Mouse (Mus musculus) hindlimb bud, embryonic 11.5 days (tissue): Measurements from ENCODE around the gene Mettl9.
A peak's percentile ranks its signal among the peaks of the same experiment; 100 is the strongest.
"Not testable (repeated sequence)": the region's sequence is repeated elsewhere in the genome, so short reads cannot be mapped to it uniquely, and the experiment has no call there.

Experiments used
- DNase-seq: peaks from one replicate; pipeline ENCODE4 v3.0.0-alpha.2; 2012; ENCODE audit warnings: low read depth, low spot score; ENCODE audit errors: extremely low spot score

Mettl9 gene

DNA sequence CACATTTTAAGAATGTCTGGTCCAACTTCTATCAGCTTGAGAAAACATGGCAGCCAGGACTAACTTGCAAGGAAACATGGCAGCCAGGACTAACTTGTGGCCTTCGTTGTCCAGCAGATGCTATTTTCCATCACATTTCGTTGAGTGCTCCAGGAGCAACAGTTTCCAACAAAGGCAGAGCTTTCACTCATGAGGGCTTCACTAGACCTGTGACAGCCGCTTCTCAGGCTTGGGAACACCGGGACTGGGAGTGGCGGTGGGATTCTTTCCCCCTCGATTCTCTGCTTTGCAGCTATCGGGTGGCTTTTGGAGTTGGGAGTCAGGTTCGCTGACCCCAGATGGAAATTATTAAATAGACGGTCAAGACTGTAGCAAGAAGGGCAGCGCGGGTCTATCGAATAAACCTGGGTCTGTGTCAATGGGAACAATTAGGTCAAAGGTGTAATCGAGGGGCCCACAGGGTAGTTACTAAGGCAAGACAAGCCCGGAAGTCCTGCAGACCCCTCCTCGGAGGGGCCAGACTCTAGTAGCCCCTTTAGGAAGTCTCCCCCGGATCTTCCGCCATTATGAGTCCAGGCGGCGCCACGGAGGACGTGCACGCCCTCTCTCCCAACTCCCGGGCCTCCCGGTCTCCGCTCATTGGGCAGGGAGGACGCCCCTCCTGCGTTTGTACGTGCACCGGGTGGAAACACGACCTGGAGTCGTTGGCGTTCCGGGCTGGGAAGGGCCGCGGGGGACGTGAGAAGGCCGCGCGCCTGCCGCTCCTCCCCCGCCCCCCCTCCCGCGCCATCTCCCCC is at the start of gene Mettl9:
Gene Mettl9, plus strand, starts transcription at position 590 of the 797 bp plus-strand sequence.
- peak; percentile 82 for DNase-seq

GRCm38 (mm10) chr7:120991191-120991590 is 43.1 kb upstream of the Mettl9 start:
- no peak for DNase-seq

DNA sequence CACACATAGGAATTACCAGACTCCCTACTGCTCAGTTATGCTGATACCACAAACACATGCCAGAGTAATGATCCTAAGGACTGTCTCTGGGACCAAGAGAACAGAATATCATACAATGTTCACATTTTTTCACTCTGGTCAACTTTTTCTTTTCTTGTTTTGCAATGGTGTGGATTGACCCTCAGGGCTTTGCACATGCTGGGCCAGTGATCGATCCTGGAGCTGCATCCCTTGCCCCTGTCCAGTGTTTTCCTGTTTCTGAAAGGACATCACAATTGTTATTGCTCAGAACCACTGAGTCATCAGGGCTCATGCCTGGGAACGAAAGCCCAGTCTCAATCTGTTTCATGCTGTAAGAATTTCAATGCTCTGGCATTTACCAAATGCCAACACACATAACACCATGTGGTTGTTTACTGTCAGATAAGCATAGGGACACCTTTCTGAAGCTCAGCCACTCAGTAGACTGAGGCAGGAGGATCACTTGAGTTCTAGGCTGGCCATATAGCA is 35.2 kb upstream of the Mettl9 start:
- DNase-seq, result no peak

GRCm38 (mm10) chr7:121000065-121000822 is 34.0 kb upstream of the Mettl9 start:
- DNase-seq, result no peak

- DNase-seq, result no peak
Observed at GRCm38 (mm10) chr7:121001879-121002278, 32.4 kb upstream of the Mettl9 start.

DNA sequence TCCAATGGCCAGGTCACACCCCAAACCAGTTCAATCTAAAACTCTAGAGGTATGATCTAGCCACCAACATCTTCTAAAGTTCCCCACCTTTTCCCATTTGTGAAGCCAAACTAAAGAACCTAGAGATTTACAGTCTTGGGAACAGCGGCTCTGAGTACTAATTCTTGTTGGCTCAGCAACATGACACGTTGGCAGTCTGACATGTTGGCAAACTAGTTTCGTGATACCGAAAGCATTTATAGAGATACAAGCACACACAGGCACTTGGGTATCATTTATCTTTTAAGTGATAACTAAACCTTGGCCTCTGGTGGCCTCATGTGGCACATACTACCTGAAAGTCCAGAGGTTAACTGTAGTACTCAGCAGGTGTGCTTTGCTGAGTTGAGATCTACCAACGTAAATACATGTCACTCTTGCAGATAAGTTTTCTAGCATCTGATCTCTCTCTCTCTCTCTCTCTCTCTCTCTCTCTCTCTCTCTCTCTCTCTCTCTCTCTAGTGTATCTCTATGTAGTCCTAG is 31.8 kb upstream of the Mettl9 start:
- DNase-seq, result no peak

GRCm38 (mm10) chr7:121003793-121004418 is 30.3 kb upstream of the Mettl9 start:
- DNase-seq, result no peak

GRCm38 (mm10) chr7:121011794-121012689 is 22.2 kb upstream of the Mettl9 start:
- DNase-seq, result peak; percentile 12

DNA sequence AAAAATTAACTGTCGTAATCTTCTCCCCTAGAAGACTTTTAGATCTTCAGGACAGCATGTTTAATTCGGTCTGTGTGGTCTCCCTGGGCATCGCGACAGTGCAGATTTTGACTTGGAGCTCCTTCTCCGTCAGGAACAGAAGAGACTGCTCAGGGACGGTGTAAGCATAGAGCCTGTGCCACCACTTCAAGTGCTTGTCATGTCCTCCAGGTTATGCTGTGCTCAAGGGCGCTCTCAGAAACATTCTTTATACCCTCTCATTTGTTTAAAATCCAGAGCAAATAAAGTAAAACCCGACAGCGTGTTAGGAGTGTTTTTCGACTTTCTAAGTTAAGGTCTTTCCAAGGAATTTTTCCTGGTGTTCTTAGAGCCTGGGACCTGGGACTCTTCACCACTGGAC is 19.8 kb upstream of the Mettl9 start:
- no peak for DNase-seq

DNA sequence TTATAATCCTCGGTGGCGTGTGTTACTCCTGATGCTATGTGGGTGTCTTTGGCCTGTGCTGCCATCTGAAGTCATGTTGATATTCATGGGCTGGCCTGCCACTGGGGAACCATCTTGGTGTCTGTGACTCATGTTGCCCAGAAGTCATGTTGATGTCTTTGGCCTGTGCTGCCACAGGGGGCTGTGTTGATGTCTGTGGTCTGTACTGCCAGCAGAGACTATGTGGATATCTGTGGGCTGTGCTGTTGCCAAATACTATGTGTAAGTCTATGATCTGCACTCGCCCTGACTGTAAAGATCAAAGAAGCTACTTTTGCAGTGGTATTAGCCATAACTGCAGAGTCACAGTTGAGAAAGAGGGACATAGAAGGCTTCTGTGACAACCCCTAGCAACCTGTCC is 15.5 kb upstream of the Mettl9 start:
- DNase-seq, result no peak

GRCm38 (mm10) chr7:121020277-121020676 is 14.0 kb upstream of the Mettl9 start:
- DNase-seq, result no peak

DNA sequence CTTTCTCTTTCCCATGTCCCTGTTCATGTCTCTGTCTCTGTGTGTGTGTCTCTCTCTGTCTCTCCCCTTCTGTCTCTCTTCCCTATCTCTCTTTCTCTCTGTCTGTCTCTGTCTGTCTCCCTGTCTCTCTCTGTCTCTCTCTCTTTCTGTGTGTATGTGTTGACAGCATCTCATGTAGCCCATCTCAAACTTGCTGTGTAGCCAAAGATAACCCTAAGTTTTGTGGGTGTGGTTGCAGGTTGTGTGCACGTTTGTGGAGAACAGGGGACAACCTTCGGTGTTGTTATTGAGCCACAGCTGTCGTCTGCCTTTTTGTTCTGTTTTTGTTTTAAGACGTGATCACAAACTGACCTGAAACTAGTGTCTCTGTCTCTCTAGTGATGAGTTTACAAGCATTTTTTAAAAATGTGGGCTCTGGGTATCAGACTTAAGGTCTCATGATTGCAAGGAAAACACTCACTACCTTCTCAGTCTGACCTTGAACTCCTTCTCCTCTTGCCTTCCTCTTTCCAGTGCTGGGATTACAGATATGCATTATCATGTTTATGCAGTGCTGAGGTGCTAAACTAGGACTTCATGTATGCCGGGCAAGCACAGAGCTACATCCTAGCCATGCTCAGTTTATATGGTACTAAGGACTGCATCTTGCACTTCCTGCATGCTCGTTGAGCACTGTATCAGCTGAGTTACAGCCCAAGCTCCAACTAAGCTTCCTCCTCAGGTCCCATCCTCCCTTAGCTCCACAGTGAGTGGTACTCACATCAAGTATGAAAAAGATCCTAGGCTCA is 8.8 kb upstream of the Mettl9 start:
- DNase-seq, result no peak

DNA sequence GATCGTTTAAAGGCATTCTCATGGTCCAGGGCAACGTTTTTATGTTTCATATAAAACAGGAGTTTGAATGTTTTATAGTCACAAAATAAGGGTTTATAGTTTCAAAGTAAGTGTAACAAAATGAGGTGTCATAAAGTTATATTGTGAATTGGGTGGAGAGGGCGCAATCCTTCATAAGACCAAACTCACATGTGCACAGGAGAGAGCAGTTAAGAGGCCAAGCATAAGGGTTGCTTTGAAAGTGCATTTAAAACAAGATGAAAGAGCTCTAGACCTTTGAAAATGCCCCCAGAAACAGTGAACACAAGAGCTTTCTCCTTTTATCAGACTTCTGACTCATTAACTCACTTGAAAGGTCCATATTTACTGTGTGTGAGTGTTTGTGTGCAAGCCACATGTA is 7.9 kb upstream of the Mettl9 start:
- no peak for DNase-seq

DNA sequence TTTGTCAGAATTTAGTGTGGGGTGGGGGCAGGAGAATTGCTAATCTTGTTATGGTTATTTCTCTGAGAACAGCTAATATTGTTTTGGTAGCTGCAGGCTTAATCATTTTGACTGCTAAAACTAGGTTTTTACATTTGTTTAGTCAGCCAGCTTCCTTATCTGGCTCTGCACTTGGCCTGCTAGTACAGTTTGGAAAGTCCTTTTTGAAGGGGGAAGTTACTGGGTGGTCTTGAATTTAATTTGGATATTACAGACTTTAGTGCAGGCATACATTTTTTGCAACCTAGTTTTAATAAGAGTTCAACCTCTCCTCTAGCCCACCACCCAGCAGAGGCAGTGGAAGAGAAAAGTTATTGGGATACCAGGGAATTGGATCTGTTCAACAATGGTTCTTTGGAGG is 4.3 kb upstream of the Mettl9 start:
- not testable (repeated sequence) for DNase-seq

- DNase-seq, result no peak
Observed at GRCm38 (mm10) chr7:121034701-121035141, 476 bp downstream of the Mettl9 start.

DNA sequence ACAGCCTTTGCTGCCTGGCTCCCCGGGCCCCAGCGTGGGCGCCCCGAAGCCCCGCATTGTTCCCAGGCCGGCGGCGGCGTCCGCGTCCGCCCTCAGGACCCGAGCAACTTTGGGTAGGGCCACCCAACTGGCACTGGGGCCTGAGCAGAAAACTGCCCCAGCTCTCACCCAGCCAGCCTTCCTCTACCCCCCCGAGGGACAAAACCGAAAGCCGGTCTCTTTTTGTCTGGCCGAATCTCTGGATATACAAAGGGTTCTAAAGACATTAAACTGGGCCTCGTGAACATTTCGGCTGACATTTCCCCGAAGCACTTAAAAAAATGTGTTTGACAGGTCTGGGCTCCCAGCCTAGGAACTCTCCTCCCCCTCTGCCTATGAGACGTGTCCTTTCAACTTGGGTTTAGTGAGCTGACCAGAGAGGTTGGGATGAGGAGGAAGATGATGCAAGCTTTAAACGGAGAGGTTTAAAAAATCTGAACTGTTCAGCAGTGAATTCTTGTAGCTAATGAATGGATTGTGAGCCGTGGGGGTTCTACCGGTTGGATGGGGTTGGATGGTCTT is 996 bp downstream of the Mettl9 start:
- peak; percentile 30 for DNase-seq

- no peak for DNase-seq
Observed at GRCm38 (mm10) chr7:121040595-121040994, 6.3 kb downstream of the Mettl9 start.

DNA sequence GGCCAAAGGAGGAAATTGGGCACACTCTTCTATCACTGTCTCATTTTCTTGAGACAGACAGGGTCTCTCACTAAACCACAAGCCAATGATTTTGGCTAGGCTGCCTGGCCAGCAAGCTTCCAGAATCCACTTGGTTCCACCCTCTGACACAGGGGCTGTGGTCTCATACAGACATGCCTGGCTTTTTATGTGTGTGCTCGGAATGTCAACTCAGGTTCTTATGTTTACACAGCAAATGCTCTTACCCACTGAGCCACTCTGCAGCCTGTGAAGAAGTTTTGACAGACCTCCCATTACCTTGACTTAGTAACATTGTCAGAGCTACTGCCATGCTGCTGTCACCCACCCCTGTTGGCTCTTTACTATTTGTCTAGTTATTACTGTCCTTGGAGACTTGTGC is 7.7 kb downstream of the Mettl9 start:
- DNase-seq, result no peak

GRCm38 (mm10) chr7:121043004-121043403 is 8.8 kb downstream of the Mettl9 start:
- DNase-seq, result no peak
